Mouse (Mus musculus): ENCODE data around the gene Prdx1.
"Not testable (repeated sequence)": the region's sequence is repeated elsewhere in the genome, so short reads cannot be mapped to it uniquely, and the experiment has no call there.

Gene Prdx1

DNA sequence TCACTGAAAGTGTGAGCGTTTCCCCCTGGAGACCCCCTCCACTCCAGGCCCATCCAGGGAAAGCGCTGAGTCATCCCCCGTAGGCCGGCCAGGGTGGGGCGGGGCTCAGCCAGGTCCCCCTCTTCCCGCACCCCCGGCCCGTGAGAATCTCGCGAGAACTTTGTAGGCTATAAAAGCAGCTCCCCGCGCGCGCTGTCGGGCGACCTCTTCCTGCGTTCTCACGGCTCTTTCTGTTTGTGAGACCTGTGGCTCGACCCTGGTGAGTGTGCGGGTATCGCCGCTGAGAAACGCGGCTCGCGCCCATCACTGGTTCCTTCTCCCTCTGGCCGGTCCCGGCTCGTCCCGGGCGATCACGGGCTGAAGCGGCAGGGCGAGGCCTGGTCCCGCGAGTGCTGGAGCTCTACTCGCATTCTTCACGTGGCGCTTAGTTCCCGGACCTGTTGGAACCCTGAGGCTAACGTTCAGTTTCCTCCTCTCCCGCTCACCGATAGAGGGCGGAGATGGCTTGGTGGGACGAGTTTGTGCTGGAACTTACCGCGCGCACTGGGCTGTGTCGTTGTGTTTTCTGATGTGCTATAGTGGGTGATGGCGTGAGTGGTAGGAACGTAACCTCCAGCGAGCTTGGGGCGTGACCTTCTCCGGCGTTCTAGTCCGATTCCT is at the start of gene Prdx1:
Gene Prdx1 (plus strand): TSS at position 143 of the 660 bp plus-strand sequence.
- peak; percentile 91 to 97 for DNase-seq (ENCODE audit: low spot score in 2 of 2)

DNA sequence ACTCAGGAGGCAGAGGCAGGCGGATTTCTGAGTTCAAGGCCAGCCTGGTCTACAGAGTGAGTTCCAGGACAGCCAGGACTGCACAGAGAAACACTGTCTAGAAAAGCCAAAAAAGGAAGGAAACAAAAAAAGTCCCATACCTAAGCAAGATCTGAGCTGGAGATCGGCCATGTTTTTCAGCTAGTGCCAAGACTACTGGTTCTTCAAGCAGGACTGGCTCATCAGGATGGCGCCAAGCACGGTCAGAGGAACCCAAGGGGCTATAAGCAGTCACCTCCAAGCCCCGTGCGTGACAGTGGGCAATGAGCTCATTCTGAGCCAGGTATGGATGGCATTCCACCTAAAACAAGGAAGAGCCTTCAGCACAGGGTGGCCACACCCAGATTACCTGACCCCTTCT is 46.5 kb upstream of the Prdx1 start:
- DNase-seq (ENCODE audit: low spot score in 2 of 2) = no peak

DNA sequence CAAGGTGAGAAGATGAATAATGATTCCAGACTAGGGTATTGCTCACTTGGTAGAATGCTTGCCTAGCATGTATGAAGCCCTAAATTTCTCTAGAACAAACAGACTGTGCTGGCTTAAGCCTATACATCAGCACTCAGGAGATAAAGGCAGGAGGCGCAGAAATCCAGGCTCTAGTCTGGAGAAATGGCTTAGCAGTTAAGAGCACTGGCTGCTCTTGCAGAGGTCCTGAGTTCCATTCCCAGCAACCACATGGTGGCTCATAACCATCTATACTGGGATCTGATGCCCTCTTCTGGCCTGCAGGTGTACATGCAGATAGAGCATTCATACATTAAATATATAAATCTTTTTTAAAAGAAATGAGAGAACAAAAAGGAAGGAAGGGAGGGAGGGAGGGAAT is 43.3 kb upstream of the Prdx1 start:
- no peak for DNase-seq (ENCODE audit: low spot score in 2 of 2)

DNA sequence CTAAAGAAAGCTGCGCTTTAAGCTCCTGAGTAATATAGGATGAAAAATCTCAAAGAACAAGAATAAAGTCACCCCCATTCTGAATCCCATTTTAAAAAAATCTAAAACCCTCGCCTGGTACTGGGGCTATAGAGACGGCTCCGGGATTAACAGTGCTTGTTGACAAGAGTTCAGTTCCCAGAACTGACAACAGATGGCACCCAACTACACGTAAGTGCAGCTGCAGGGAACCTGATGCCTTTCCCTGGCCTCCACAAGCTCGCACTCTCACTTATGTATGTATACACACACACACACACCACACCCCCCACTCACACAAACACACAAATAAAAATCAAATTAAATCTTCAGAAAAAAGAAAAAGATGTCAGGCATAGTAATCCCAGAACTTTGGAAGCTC is 41.0 kb upstream of the Prdx1 start:
- peak in 1 of 2 experiments; percentile 19 for DNase-seq (ENCODE audit: low spot score in 2 of 2)

DNA sequence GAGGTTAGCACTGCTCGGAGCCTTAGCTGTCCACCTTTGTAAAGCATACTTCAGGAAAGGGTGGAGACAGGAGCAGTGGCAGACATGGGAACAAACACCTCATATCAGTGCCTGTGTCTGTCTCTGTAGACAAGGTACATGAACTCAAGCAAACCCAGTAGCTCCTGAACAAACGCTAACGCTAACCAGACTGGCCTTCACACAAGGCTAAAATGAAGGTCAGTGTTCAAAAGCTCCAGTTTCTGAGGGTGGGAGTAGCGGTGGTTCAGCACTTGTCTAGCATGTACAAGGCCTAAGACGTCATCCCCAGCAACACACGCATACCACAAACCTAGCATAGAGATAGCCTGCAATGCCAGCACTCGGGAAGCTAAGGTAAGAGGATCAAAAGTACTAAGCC is 39.7 kb upstream of the Prdx1 start:
- no peak for DNase-seq (ENCODE audit: low spot score in 2 of 2)

DNA sequence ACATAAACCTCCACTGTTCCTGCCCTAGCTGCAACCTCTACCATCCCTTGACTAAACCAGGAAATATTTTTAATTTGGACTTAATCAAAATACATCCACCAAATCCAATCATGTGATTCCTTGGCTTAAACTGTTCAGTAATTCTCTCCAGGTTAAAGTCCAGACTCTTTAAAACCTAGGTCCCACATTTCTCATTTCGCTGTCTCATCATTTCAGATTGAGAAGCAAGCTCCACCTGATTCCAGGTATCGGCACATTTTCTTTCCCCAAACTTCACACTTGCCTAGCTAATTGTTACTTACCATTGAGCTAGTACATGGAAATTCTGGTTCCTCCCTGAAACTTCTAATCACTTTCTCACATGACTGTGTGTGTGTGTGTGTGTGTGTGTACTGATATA is 35.9 kb upstream of the Prdx1 start:
- no peak for DNase-seq (ENCODE audit: low spot score in 2 of 2)

DNA sequence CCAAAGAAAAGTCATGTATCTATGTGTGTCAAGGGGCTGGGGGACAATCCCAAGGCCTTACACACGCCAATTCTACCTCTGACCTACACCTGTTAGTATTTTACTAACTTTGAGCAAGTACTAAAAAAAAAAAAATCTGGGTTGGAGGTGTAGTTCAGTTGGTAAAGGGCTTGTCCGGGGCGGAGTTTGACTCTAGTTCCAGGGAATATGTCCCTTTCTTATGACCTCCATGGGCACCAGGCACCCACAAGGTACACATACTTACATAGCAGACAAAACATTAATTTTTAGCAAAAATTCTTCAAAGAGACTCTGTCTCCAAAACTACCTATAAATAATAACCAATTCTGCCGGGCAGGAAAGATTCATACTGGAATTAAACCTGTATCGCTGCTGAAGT is 35.0 kb upstream of the Prdx1 start:
- DNase-seq (ENCODE audit: low spot score in 2 of 2) = no peak

DNA sequence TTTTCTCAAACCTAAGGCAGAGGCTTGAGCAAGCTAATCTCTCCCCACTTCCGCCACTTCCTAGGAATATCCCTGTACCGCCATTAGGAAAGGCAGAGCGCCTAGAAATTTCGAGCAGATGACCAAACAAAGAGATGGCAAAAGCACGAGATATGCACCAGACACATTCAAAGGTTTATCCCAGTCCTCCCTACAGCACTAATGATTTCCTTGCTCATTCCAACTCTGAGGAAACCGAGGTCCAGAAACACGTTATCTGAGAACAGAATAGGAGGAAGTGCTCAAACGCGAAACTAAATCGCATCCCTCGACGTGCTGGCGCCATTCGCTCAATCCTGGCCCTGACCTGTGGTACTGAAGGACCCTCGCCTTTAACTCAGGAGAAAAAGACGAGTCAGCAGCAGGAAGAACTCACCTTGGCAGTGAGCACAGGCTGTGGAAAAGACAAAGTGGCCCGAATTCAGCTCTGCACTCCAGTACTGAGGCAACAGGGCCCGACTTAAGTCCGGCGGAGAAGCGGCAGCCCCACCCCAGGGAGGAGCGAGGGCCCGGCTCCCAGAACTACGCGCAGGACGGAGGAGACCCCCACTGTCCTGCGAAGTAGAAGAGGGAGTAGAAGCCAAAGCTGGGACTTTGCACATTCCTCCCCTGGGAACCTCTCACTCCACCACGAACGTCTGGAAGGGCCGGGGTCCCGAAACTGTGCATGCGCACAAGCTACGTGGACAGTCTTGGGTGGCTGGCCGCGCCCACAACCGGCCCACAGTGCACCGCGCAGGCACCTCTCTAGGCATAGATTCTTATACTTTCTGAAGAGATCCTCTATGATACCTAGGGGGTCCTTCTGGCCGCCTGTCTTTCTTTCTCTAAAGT is 34.2 kb upstream of the Prdx1 start, which contains the start of gene Akr1a1:
Gene Akr1a1 (minus strand): TSS at position 757 of the 873 bp plus-strand sequence.
- peak; percentile 84 to 90 for DNase-seq (ENCODE audit: low spot score in 2 of 2)

DNA sequence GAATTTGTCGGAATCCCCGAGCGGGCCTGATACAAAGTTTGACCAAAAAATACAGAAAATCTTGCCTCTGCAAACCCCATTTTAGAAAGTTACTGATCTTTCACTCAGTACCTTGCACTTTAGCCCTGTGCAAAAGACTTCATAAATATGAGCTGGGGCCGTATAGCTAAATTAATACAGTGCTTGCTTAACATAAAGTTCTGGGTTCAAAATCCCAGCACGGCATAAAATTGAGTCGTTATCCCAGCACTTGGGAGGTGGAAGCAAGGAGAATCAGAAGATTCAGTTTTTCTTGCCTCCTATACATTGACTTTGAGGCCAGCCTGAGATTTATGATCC is 33.6 kb upstream of the Prdx1 start:
- DNase-seq (ENCODE audit: low spot score in 2 of 2) = no peak

DNA sequence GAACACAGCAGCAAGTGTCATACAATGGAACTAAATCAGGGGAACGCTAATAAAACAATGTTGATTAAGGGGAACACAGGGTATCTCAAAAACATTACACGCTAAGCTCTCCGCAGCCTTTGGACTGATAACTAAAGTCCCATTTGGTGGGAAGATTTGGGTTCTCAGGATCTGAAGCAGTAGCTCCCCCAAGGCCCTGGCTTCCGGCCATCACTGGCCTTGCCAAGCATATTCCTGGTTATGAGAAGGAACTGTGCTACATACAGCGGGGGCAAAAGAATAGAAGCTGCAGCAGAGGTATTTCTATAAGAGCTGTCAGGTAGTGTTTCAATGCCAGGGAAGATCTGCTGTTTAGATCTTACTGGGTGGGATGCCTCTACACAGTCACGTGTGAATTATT is 32.1 kb upstream of the Prdx1 start:
- DNase-seq (ENCODE audit: low spot score in 2 of 2) = no peak

DNA sequence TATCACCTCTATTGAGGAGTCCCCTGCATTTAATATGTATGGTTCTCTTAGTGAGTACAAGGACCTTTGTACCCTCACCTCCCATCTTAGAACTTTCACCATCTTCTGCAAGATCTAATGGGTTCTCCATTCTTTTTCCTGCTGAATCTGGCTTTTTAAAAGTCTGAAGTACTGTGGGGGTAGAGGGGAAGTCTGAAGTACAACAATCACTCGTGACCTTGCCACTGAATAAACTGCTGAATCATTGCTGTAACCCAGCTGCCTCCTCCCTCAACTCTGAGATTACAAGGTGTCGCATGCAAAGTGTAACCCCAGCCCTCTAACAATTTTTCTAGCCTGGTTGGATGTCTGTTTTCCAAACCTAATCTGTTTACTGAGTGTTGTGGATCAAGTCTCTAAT is 30.2 kb upstream of the Prdx1 start:
- no peak for DNase-seq (ENCODE audit: low spot score in 2 of 2)

DNA sequence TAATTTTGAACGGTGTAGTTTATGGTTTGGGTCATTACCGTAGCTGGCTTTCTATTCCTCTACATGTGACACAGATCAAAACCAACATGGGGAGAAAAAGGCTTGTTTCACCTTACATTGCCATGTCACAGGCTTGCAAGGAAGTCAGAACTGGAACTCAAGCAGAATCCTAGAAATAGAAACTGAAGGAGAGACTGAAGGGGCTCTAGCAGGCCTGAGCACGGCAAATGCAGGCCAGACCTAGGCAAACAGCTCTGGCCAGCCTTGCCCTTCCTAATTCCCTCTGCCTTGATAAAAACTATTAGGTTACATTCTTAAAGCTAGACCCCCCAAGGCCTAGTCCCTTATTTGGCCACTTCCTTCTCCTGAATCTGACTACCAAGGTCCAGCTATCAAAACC is 29.7 kb upstream of the Prdx1 start:
- DNase-seq (ENCODE audit: low spot score in 2 of 2) = no peak

DNA sequence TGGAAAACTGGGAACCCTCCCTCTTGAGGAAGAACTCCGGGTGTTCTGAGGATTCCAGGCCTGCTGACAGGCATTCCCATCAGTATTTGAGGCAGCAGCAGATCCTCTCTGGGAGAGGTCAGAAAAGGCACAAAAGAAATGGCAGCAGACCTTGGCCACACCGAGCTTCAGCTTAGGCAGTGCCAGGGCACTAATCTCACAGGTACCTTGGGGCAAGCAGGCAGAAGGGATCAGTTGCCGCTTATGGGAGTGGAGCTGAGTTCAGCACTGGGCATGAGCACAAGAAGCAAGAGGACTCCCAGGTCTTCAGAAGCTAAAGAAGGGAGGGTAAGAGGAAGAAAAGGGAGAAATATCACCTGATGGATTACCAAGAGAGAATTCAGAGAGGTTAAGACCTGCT is 27.4 kb upstream of the Prdx1 start:
- no peak for DNase-seq (ENCODE audit: low spot score in 2 of 2)

DNA sequence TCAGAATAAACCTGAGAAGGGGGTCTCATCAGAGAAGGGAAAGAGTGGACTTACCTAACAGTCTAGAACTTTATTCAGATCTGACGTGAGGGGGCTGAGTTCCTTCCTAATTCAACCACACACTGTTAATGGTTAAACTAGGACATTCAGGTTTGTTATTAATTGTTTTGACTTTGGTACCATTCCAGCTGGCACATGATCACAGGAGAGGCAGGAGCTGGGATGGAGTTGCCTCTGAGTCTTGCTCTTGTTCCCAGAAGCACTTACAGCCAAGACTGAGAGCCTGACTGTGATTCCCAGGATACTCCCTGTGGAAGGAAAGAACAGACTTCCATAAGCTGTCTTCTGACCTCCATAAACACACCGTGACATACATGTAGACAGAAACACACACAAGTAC is 25.9 kb upstream of the Prdx1 start:
- no peak for DNase-seq (ENCODE audit: low spot score in 2 of 2)

DNA sequence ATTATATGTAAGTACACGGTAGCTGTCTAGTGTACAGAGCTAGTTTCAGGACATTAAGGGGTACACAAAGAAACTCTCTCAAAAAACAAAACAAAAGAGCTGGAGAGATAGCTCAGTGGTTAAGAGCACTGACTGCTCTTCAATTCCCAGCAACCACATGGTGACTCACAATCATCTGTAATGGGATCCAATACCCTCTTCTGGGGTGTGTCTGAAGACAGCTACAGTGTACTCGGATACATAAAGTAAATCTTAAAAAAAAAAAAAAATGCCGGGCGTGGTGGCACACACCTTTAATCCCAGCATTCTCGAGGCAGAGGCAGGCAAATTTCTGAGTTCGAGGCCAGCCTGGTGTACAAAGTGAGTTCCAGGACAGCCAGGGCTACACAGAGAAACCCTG is 25.4 kb upstream of the Prdx1 start:
- not testable (repeated sequence) for DNase-seq (ENCODE audit: low spot score in 2 of 2)

DNA sequence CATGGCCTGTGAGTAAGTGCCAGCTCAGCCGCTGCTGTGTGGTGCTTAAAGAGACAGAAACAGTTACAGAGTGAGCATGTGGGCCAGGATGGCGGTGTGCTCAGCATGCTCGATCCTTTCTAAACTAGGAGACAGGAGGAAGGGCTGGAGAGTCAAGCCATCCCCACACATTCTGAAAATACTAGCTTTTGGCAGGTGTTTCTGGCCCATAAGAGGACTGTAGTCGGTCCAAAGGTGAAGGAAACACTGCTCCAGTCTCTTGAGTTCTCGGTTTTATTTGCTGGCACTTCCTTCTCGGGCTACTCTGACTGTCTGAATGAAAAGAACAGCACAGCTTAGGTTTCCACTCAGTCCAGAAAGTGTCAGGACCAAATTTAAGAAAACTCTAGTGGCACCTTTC is 24.5 kb upstream of the Prdx1 start:
- no peak for DNase-seq (ENCODE audit: low spot score in 2 of 2)

DNA sequence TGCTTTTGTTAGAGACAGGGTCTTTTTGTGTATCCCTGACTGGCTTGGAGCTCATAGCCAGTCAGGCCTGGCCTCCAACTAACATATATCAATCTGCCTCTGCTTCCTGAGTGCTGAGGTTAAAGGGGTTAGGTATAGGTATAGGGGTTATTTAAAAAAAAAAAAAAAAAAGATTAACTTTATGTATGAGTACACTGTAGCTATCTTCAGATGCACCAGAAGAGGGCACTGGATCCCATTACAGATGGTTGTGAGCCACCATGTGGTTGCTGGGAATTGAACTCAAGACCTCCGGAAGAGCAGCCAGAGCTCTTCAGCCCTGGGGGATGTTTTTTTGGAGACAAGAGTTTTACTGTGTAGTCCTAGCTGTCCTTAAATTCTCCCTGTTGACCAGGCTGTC is 23.3 kb upstream of the Prdx1 start:
- DNase-seq (ENCODE audit: low spot score in 2 of 2) = no peak

DNA sequence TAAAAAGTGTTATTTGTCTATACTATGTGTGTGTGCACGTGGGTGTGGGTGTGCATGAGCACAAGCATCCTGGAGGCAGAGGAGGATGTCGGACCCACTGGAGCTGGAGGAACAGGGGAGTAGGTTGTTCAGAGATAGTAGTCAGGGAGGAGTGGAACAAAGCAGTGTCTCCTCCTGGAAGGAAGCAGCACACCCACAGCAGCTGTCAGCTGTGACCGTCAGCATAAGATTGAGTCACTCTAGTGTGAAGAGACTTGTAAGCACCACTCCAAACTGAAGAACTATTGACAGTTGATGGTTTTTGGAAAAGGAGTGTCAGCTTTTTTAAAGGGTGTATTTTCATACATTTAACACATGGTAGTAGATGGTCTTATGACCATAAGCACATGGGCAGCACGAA is 18.7 kb upstream of the Prdx1 start:
- no peak for DNase-seq (ENCODE audit: low spot score in 2 of 2)

DNA sequence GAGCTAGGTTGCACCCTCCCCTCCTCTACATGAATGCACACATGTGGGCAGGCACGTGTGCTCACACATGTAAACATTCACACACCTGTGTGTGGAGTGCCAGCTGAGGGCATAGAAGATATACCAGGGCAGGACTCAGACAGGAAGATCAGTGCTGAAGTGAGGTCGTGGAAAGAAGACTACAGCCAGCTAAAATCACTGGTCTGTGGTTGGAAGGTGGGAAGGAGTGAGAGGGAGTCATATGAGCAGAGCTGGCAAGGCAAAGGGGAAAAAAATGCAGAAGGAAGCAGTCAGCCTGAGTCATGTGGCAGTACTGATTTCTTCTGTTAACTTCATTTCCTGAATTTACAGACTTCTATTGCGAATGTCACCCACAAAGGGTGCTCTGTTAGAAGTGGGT is 17.2 kb upstream of the Prdx1 start:
- DNase-seq (ENCODE audit: low spot score in 2 of 2) = no peak

DNA sequence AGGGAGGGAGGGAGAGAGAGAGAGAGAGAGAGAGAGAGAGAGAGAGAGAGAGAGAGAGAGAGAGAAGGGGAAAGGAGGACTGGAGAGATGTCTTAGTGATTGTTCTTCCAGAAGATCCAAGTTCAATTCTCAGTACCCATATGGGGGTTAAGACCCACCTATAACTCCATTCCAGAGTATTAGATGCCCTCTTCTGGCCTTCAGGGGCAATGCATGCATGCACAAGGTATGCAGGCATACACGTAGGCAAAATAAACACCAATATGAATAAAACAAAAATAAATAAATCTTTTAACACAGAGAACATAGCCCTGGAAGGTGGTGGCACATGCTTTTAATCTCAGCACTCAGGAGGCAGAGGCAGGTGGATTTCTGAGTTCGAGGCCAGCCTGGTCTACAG is 16.1 kb upstream of the Prdx1 start:
- DNase-seq (ENCODE audit: low spot score in 2 of 2) = no peak

DNA sequence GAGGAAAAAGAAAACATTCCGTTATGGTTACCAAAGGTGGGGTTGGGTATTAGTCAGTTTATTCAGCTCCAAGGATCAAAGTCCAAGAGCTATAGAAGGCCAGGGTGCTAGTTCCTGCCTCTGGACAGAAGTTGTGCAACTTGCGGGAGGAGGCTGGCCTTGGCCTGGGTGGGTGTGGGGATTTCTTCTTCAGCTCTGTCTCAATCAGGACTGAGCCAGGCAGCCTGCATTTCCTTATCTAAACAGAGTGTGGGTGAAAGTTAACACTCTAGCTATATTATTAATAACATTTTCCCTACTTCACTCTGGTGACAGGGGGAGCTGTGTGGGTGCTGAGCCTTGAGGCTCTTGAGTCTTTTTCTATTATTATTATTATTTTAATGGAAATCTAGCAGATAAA is 12.6 kb upstream of the Prdx1 start:
- DNase-seq (ENCODE audit: low spot score in 2 of 2) = peak; percentile 47 to 68

DNA sequence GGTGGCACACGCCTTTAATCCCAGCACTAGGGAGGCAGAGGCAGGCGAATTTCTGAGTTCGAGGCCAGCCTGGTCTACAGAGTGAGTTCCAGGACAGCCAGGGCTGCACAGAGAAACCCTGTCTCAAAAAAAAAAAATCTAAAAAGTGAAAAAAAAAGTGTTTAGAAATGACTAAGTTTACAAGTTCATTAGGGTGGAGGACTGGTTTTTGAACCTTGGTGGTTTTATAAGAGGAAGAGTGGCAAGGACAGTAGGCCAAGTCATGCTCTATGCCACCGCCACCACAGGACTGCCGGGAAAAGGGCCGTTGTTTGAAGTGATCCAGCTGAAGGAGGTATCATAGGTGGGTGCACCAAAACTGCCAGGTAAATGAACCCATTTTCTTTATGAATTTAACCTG is 10.6 kb upstream of the Prdx1 start:
- not testable (repeated sequence) for DNase-seq (ENCODE audit: low spot score in 2 of 2)

DNA sequence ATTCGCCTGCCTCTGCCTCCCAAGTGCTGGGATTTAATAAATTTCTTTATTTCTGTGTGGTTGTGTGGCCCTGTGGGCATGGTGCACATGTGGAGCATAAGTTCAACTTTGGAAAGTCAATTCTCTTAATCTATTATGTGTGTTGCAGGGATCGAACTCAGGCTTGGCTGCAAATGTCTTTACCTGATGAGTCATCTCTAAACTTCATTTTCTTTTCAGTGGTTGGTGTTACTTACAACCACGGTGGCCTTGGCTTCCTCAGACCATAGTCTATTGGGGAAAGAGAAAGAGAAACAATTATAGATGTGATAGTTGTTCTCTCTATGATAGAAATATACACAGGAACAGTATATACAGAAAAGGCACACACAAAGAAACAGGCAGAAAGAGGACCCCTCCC is 9.3 kb upstream of the Prdx1 start:
- no peak for DNase-seq (ENCODE audit: low spot score in 2 of 2)

DNA sequence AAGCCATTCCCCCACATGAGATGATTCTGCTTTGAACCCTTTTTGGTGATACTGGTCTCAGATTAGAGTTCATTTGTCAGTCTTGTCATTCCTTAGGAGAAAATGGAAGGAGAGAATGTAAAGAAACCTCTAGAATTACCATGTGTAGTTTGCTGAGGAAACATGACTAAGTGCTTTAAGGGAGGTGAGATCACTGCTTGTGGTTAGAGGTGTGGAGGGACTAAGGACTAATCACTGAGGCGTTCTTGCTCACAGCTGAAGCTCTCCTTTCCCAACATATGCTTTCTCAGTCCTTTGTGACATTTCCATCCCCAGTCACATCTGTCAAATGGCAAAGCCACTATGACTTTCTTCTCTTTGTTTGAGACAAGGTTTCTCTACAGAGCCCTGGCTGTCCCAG is 7.5 kb upstream of the Prdx1 start:
- no peak for DNase-seq (ENCODE audit: low spot score in 2 of 2)
